Mouse (Mus musculus) intestine, postnatal 0 days (tissue): Measurements from ENCODE around the gene Btg3. TPM values are rescaled to one million over a fixed set of nuclear protein-coding genes. Genes with fewer than 3 reads are reported as not detected.

Experiments used
- ATAC-seq: fragments of 200-750 bp; cut with Nextera tagmentation; 2 replicates; pipeline ENCODE4 v1.8.0; 2017; ENCODE audit warnings: mild to moderate bottlenecking, moderate TSS enrichment, moderate library complexity
- H3K27ac ChIP-seq: fragments of 300-500 bp; sonication (generic); 2 replicates; pipeline ENCODE4 v1.5.1; 2014; ENCODE audit warnings: mild to moderate bottlenecking, low read depth, low read length, moderate library complexity
- H3K27me3 ChIP-seq: fragments of 300-500 bp; sonication (generic); replicated peaks from 2 replicates; pipeline ENCODE4 v1.6.1; 2014; ENCODE audit warnings: low read length, mixed read lengths; ENCODE audit not compliant: control insufficient read depth, insufficient read depth
- H3K36me3 ChIP-seq: fragments of 300-500 bp; sonication (generic); 2 replicates; pipeline ENCODE4 v1.6.1; 2014; ENCODE audit warnings: mild to moderate bottlenecking, moderate library complexity; ENCODE audit not compliant: control insufficient read depth, insufficient read depth
- H3K4me1 ChIP-seq: fragments of 300-500 bp; sonication (generic); replicated peaks from 2 replicates; pipeline ENCODE4 v1.6.1; 2014; ENCODE audit warnings: antibody characterized with exemption, low read length, mixed read lengths; ENCODE audit not compliant: control insufficient read depth, insufficient read depth
- H3K4me2 ChIP-seq: fragments of 300-500 bp; sonication (generic); replicated peaks from 2 replicates; pipeline ENCODE4 v1.6.1; 2014; ENCODE audit warnings: low read depth, mild to moderate bottlenecking, moderate library complexity
- H3K4me3 ChIP-seq: fragments of 300-500 bp; sonication (generic); 2 replicates; pipeline ENCODE4 v1.5.1; 2014; ENCODE audit warnings: low read depth, low read length
- H3K9ac ChIP-seq: fragments of 300-500 bp; sonication (generic); 2 replicates; pipeline ENCODE4 v1.6.1; 2014; ENCODE audit warnings: mild to moderate bottlenecking, low read depth, low read length
- H3K9me3 ChIP-seq: fragments of 300-500 bp; sonication (generic); 2 replicates; pipeline ENCODE4 v1.6.1; 2016; ENCODE audit warnings: mixed run types; ENCODE audit not compliant: control insufficient read depth
- CTCF ChIP-seq: sonication (generic); IDR thresholded peaks from 2 replicates; pipeline ENCODE4 v1.5.1; 2016; ENCODE audit warnings: low read depth, mild to moderate bottlenecking, control low read depth, antibody characterized with exemption, moderate library complexity
- WGBS: fragments of 180-500 bp; shearing (Covaris S2); extraction: QIAGEN DNeasy Blood & Tissue Kit; methylation state at CpG from one replicate; pipeline ENCODE4 v1.1.7; 2014; 5-methylcytosine and 5-hydroxymethylcytosine counted together
- polyA plus RNA-seq: library from polyadenylated mRNA; unstranded; fragments of >200 nt; fragmentation: Nextera tagmentation; extraction: Ambion mirVana; gene quantifications from 2 replicates; pipeline ENCODE4 v1.2.1, GENCODE M21; 2015

The Btg3 gene
- polyA plus RNA-seq, 1 experiment from 2014 or later = 25.5 TPM

- H3K27ac ChIP-seq = no peak overlapping the region
- no peaks in the 10 kb centered on the region for H3K9me3 ChIP-seq
- no peak overlapping the region for H3K4me3 ChIP-seq
- no peak for TF ChIP-seq CTCF
- no peak overlapping the region for H3K9ac ChIP-seq
- no peaks in the 10 kb centered on the region for H3K36me3 ChIP-seq
- WGBS = 49% methylated on average over 2 of the region's 2 CpGs
- H3K4me2 ChIP-seq = no peak overlapping the region
- no peaks in the 10 kb centered on the region for H3K4me1 ChIP-seq
- no peaks in the 10 kb centered on the region for H3K27me3 ChIP-seq
- ATAC-seq = no peak
Measured at GRCm38 (mm10) chr16:78402316-78402715, 25.3 kb upstream of the Btg3 start.

GRCm38 (mm10) chr16:78399423-78399822, 22.4 kb upstream of the Btg3 start:
- no peak overlapping the region for H3K4me2 ChIP-seq
- H3K9ac ChIP-seq = no peak overlapping the region
- H3K4me1 ChIP-seq = no peaks in the 10 kb centered on the region
- H3K4me3 ChIP-seq = no peak overlapping the region
- H3K27ac ChIP-seq = no peak overlapping the region
- no peak for ATAC-seq
- no peaks in the 10 kb centered on the region for H3K9me3 ChIP-seq
- no peaks in the 10 kb centered on the region for H3K27me3 ChIP-seq
- TF ChIP-seq CTCF = no peak
- WGBS = 87% methylated on average over 3 of the region's 3 CpGs
- no peaks in the 10 kb centered on the region for H3K36me3 ChIP-seq

- Histone ChIP-seq H3K27ac (no peak overlapping the region), H3K27me3 (no peaks in the 10 kb centered on the region), H3K4me1 (no peaks in the 10 kb centered on the region), H3K4me3 (no peak overlapping the region), H3K9ac (no peak overlapping the region), H3K9me3 (no peaks in the 10 kb centered on the region), H3K4me2 (no peak overlapping the region), H3K36me3 (no peaks in the 10 kb centered on the region)
- 86% methylated on average over 6 of the region's 6 CpGs for WGBS
- no peak for TF ChIP-seq CTCF
- ATAC-seq = no peak
Measured at GRCm38 (mm10) chr16:78398734-78399133, 21.7 kb upstream of the Btg3 start.

- no peak overlapping the region for H3K4me3 ChIP-seq
- WGBS = 57% methylated on average over 2 of the region's 2 CpGs
- no peak for TF ChIP-seq CTCF
- ATAC-seq = no peak
- no peak overlapping the region for H3K27ac ChIP-seq
- H3K27me3 ChIP-seq = no peaks in the 10 kb centered on the region
- no peaks in the 10 kb centered on the region for H3K4me1 ChIP-seq
- H3K4me2 ChIP-seq = no peak overlapping the region
- H3K9ac ChIP-seq = no peak overlapping the region
- no peaks in the 10 kb centered on the region for H3K9me3 ChIP-seq
- no peaks in the 10 kb centered on the region for H3K36me3 ChIP-seq
Measured at GRCm38 (mm10) chr16:78391354-78391753, 14.4 kb upstream of the Btg3 start.

DNA sequence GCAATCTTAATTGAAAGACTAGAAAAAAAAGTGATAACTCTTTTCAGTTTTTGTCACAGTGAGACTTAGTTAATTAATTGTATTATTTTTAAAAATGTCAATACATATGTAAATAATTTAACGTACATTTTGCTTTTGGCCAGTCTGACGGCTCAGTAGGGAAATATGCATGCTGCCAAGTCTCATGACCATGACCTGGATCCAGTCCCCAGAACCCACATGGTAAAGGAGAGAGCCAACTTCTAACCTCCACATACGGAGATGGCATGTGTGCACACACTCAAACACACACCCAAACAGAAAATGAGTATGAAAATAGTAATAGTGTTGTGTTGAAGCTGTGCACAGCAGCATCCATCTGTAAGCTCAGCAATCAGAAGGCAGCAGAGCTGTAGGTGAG, 13.0 kb upstream of the Btg3 start:
- no peak for TF ChIP-seq CTCF
- H3K27me3 ChIP-seq = no peaks in the 10 kb centered on the region
- no peaks in the 10 kb centered on the region for H3K4me1 ChIP-seq
- no peak overlapping the region for H3K4me2 ChIP-seq
- 82% methylated on average over 3 of the region's 3 CpGs for WGBS
- H3K36me3 ChIP-seq = no peaks in the 10 kb centered on the region
- H3K9ac ChIP-seq = no peak overlapping the region
- H3K4me3 ChIP-seq = no peak overlapping the region
- H3K27ac ChIP-seq = no peak overlapping the region
- no peak for ATAC-seq
- H3K9me3 ChIP-seq = 0 out of 2 replicates have a peak, but pooled peaks cover 2% of the 10 kb centered on the region

DNA sequence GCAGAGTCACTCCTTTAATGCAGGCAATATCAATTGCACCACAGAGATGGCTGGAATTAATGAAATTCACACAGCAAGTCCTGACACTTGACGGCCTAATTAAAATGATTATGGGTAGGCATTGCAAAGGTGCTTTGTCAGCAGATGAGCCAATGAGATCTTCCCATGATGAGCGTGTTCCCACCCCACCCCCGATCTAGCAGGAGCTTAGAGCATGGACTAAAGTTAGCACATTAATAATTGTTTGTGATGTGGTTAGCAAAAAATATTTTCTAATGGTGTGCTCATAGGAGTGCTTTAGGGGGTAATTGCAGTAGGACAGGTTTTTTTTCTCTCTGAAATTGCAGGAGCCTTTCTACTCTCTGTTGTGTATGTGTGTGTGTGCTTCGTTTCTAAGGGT, 12.1 kb upstream of the Btg3 start:
- Histone ChIP-seq H3K27ac (no peak overlapping the region), H3K36me3 (no peaks in the 10 kb centered on the region), H3K27me3 (no peaks in the 10 kb centered on the region), H3K4me3 (no peak overlapping the region), H3K4me1 (no peaks in the 10 kb centered on the region), H3K9ac (no peak overlapping the region), H3K9me3 (0 out of 2 replicates have a peak, but pooled peaks cover 2% of the 10 kb centered on the region), H3K4me2 (no peak overlapping the region)
- TF ChIP-seq CTCF = no peak
- 86% methylated on average over 4 of the region's 4 CpGs for WGBS
- ATAC-seq = no peak

DNA sequence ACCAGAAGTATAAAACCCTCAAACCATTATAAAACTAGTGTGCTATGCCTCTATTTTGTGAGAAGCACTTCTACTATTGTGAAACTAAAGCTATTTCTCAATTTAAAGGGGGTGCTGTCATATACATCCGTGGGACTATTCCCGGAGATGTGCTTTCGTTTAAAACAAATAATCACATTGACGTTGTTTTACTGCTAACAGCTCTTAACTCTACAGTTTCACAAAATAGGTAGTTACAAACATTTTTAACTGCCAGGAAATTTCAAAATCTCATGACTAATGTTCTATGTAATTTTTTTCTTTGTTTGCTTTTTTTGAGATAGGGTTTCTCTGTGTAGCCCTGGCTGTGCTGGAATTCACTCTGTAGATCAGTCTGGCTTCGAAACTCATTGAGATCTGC, 1.5 kb upstream of the Btg3 start:
- Histone ChIP-seq H3K27ac (no peak overlapping the region), H3K36me3 (no peaks in the 10 kb centered on the region), H3K4me2 (no peak overlapping the region), H3K4me3 (no peak overlapping the region), H3K4me1 (no peaks in the 10 kb centered on the region), H3K27me3 (no peaks in the 10 kb centered on the region), H3K9ac (no peak overlapping the region), H3K9me3 (no peaks in the 10 kb centered on the region)
- no peak for ATAC-seq
- TF ChIP-seq CTCF = no peak
- WGBS = 72% methylated on average over 5 of the region's 5 CpGs
